Mouse (Mus musculus) heart, postnatal 0 days (tissue): ENCODE measurements around the gene B3gnt2.

Source experiments
- CTCF ChIP-seq: IDR thresholded peaks from 2 replicates; pipeline ENCODE4 v1.5.1; 2016; ENCODE audit warnings: antibody characterized with exemption, control low read depth, low read depth
- EP300 ChIP-seq: IDR thresholded peaks from 2 replicates; pipeline ENCODE4 v1.6.1; 2016; ENCODE audit warnings: antibody characterized with exemption, low read depth

- TF ChIP-seq CTCF (no peak), EP300 (no peak)
Observed at GRCm38 (mm10) chr11:22821243-22821642, 39.5 kb downstream of the B3gnt2 start.
